Mouse (Mus musculus) monocyte, adult 5-6 weeks (primary cell): ENCODE results near the gene Tnfsf10. TPM values are rescaled to one million over a fixed set of nuclear protein-coding genes. Genes with fewer than 3 reads are reported as not detected.

ENCODE experiments used
- ATAC-seq: fragments of 153-309, 156-312 bp; replicated peaks from 2 replicates; pipeline ENCODE4 v1.8.0; 2017; ENCODE audit warnings: mild to moderate bottlenecking; ENCODE audit not compliant: low TSS enrichment, insufficient number of reproducible peaks, severe bottlenecking, poor library complexity, low FRiP score
- total RNA-seq: library from RNA; stranded (forward); fragments of 200-1000, 200-491, 200-594 nt; gene quantifications from 3 replicates; pipeline ENCODE4 v1.2.3, GENCODE M21; 2017

Gene Tnfsf10
- total RNA-seq, 1 experiment from 2014 or later, result 3.8 TPM

DNA sequence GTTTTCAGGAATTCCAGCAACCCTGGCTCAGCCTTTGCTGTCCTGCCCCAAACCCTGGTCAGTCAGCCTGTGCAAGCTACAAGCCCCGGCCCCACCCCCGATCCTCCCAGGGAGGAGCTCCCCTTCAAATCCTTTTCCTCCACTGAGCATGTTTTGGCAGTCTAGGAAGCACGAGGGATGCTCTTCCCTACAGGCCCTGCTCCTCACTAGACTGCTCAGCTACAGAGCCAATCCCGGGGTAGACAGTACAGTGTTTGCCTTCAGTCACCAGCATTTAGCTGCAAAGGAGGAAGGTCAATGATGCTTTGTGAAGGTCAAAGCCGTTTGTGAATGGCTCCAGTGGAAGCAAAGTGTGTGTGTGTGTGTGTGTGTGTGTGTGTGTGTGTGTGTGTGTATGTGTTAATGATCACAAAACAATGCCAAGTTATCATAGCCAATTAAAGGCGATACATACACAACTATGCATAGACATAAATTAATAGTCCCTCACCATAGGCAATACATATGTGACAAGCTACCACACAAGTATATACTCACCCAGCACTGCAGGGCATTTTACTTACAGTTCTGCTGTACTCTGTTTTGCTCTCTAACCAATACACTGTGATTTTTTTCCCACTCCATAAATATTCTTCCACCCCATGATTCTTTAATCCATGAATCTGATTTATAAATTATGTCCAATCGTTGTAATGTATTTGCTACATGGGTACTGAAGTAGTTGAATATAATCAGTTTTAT lies 23.0 kb upstream of the Tnfsf10 start:
- ATAC-seq, result no peak

DNA sequence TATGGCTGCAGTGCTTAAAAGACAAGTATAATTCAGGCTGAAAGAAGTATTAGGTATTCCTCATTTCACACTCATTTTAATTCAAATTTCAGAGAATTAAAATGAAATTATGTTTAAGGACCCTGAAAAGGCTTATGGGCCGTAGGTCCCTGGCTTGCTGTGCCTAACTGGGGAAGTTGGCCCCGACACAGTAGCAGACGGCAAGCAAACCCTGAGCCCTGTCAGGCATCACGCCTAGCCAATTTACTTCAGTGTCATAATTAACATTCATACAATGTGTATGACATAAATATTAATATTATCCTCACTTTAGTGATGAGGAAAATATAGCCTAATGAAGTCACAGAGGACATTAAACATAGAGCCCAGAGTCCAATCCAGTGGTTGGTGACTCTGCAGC lies 16.4 kb upstream of the Tnfsf10 start:
- no peak for ATAC-seq

DNA sequence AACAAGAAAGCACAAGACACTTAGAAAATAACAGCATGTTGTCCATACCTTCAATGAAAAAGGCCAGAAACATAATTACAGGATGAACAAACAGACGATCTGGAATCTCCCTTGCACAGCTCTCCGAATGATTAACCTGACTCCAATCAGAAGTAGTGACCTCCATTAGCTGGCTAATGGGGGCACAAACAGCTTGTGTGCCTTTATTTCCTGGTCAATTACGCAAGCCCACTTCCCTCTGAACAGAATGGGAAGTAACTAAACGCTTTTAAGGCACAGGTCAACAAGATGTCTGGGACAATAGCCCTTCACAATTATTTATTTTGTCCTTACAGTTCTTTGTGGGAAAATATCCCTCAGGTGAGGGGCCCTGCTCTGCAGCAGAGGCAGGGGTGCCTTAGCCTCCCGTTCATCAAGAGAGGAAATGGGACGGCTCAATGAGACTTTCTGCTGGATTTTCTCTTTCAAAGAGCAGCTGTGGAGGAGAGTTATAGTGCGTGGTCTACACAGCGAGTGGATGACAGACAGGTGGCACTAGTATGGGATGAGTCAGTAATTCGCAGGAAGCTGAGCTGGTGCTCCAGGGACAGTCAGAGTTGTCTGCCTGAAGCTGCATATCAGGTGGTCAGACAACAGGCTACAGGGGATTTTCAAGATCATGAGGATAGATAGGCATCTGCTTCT lies 14.3 kb upstream of the Tnfsf10 start:
- ATAC-seq, result no peak

DNA sequence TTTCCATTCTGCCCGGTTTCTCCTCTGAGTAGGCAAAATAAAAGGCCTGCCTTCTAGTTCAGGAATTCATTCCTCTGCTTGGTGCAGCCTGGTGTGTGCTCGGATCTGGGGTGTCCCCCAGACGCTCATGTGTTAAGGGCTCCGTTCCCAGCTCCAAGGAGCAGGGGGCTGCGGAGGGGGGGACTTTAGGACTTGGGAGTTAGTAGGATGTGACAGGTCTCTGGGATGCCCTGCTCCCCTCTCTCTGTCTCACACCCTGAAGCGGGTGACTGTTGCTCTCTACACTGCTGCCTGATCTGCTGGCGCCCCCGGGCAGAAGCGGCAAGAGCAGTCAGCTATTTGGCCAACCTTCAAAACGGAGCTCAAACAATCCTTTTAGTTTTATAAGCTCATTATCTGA lies 10.0 kb upstream of the Tnfsf10 start:
- no peak for ATAC-seq

DNA sequence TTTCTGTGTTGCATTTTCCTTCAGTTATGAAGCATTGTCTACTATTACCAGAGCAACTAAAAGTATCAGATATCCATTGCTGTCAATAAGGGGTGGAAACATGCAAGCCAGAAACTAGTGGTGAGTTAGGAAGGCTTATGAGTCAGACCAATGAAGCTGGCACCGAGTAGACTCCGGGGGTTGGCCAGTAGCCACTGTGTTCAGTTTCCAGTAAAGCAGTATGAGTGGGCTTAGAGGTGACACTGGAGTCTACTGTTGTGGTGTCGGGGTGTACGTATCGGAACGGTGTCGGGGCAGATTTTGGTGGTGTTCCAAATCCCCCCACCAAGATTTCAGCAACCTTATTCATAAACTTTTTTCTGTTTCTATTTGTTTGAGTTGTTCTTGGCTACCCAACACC lies 5.9 kb upstream of the Tnfsf10 start:
- no peak for ATAC-seq

DNA sequence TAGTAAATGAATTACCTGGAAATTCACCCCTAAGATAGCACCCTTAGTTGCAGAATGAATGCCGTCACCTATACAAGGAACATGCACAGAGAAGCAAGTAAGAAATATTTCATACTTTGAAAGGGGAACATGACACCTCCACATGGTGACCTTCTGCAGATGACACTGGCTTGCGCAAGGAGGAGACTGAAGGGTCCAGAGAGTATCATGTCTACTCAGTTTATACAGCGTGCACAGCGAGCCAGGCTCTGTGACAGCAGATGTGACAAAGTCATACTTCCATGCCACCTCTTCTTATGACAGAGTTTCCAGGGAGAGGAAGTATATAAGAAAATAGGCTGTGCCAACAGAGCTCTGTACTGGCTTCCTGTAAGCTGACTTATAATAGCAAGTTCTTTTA lies 5.4 kb upstream of the Tnfsf10 start:
- no peak for ATAC-seq

DNA sequence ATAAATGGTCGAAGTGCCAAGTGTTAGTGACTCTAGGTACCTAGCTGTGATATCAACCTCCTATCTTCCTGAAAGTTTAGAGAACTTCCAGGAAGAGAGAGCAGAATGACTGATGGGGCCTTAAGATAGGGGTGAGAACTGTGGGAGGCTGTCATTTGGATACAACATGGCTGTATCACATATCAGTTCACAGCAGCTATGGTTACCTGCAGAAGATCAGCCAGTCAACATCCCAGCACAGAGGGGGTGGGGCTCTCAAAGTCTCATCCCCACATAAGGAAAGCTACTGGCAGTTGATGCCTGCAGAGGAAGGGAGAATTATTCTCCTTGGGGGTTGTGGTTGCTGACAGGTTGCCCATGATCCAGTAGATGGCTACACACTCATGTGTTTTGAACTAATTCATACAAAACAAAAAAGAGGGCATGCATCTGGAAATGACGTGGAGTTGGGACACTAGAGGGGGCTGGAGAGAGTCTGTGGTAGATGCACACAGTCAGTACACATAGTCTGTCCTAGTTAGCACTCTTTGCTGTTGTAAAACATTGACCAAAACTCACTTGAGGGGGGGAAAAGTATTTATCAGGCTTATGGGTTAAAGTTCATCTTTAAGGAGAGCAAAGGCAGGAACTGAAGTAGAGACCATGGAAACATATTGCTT lies 2.2 kb upstream of the Tnfsf10 start:
- ATAC-seq, result no peak

DNA sequence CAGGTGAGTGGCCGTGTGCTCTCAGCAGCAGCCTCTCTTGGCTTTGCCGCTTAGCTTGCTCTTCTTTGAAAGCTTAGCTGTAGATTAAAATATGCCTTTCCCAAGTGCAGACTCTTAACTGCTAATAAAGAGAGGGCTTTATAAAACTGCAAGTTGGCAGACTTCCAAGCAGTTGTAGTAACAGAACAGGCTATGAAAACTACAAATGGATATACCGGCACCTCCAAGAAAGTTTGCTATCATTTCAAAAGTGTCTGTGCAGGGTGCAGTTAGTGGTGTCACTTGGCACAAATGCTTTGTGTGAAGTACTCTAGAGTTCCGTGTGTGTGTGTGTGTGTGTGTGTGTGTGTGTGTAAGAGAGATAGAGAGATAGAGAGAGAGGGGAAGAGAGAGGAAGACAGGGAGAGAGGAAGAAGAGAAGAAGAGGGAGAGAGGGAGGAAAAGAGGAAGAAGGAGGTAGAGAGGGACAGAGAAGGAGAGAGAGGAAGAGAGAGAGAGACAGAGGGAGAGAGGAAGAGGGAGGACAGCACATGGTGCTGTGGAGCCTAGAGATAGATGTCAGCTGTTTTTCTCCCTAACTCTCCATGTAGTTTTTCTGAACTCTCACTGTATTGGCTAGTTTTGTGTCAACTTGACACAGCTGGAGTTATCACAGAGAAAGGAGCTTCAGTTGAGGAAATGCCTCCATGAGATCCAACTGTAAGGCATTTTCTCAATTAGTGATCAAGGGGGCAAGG lies 628 bp downstream of the Tnfsf10 start:
- no peak for ATAC-seq

DNA sequence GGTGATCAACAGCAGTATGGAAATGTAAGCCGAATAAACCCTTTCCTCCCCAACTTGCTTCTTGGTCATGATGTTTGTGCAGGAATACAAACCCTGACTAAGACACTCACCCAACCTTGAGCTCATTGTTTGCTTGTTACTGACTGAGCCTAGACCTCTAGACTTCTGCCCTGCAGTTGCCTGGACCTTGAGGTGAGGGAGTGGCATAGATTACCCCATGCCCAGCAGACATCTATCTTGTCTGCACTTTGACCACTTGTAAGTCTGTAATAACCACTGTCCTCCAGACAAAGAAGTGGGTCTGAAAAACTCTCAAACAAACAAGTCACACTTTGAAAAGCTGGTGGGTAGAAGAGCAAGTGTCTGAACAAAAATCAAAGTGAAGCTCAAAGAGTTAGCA lies 2.8 kb downstream of the Tnfsf10 start:
- no peak for ATAC-seq

DNA sequence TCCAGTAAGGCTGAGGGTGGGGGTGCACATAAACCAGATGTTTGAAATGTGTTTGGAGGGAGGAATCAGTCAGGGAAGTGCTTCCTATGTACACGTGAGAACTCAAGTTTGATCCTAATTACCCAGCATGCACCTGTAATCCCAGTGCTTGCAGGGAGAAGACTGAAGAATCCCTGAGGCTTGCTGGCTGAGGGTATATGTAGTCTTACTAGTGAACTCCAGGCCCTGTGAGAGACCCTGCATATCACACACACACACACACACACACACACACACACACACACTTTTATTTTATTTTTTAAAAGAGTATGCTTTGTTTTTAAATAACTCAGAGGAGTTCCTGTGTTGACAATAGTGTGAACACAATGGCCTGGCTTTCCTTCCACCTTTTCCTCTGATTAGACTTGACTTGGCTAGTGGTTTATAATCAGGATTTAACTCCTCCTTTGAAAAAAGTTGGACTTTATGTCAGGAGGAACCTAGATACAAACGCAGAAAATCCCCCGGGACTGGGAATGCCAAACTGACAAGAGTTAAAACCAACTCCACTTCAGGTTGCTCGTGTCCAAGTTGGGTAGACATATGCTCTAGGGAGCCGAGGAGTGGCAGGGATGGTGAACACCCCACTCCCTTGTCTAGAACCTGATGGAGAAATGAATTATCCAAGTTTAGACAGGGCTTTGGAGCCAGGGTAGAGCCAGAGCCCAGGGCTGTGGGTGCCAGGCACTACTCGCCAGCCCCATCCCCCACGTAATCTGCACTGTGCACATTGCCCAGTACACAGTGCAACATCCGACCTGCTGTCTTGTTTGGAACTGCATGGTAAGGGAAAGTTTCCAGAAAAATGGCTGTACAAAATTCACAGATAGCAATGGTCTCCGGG lies 4.0 kb downstream of the Tnfsf10 start:
- no peak for ATAC-seq

DNA sequence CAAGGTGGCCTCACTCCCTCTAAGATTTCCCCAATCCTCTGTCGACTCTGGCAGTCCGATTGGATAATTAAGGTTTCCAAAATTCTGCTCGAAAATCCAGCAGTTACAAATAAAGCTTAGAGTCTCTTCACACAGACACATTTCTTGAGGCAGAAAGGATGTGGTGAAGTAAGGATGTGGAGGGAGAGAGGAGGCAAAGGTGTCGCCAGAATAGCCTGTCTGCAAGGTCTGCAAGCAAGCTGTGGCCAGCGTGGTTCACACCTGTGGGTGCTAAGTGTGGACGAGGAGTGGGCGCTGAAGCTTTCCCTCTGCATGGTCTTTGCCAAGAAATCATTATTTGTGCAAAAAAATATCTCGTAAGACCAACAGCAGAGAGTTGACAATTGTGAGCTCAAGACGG lies 5.8 kb downstream of the Tnfsf10 start:
- no peak; the same call in 1 of the 2 replicates for ATAC-seq

DNA sequence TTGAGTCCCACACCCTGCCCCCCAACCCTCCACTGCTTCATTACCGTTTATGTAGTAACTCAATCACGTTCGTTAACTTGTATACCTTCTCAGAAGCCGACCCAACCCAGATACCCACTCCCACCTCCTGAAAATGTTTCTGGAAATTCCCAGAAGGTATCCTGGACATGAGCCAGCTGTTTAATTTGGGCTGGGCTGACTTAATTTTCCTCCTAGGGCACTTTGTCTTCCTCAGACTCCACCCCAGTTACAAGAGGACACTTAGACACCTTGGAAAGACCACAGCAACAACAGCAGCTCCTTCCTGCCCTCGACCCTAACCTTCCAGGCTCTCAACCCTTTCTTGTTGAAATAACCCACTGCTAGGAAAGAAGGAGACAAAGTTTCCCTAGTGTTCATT lies 6.7 kb downstream of the Tnfsf10 start:
- ATAC-seq, result no peak

DNA sequence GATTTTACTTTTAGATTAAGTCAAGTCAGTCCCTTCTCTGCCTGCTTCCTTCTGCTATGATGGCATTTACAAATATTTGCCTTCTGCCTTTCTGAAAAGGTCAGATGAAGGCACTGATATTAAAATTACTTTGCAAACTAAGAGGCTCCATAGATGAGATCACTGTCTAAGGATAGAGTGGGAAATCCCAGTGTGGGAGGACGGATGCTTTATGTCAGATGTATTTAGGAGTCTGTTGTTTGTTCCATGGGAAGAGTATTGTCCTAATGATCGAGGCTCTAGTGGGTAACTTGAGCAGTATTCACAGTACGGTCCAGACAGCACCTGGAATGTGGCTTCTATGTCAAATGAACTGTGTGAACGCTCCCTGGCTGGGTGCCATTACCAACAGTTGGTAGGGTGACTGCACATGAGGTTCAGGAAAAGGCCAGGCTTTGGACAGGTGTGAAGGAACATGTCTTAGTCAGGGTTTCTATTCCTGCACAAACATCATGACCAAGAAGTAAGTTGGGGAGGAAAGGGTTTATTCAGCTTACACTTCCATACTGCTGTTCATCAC lies 9.9 kb downstream of the Tnfsf10 start:
- ATAC-seq, result no peak

DNA sequence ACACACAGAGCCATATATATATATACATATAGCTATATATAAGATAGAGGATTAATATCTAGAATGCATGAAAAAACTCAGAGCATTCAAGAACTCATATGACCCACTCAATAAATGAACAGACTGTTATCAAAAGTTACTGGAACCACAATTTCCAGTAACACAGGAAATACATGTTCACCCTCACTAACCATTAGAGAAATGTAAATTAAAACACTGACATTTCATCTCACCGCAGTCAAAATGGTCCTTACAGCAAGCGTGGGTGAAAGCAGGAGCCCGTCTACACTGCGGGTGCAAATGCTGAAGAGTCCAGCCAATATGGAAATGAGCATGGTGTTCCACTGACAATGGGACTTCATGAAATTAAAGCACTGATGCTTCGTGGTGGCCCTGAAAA lies 13.9 kb downstream of the Tnfsf10 start:
- ATAC-seq, result no peak

DNA sequence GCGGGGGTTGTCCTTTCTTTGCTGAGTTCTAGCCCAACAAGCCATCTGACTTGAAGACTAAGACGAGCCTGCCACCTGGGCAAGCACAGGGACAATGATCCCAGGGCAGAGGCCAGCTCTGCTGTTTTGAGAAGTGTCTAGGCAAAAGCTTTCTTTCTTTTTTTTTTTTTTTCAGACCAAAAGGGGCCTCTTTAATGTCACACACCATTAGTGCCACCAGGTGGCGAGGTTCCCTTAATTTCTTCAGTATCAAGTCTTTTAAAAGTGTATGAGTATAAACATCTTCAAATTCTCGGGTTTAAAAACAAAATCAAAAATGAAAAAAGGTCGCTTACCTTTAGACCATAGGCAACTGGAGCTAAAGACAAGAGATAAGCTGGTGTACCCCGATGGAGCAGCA lies 21.6 kb downstream of the Tnfsf10 start:
- ATAC-seq, result no peak

DNA sequence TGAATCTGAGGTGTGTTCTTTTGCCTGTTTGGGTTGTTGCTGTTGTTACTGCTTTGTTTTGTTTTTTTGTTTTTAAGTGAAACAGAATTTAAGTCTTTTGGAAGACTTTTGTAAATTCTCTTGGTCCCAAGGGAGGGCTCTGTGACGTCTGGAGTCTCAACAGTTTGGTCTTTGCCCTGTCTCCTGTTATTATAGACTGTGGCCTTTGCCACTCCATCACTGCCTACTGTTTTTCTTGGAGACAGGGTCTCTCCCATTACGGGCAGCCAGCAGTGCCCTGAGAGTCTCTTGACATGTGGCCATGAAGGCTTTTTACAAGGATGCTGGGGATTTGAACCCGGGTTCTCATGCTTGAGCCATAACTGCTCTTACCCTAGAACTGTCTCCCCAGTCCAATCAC lies 22.1 kb downstream of the Tnfsf10 start:
- no peak for ATAC-seq

DNA sequence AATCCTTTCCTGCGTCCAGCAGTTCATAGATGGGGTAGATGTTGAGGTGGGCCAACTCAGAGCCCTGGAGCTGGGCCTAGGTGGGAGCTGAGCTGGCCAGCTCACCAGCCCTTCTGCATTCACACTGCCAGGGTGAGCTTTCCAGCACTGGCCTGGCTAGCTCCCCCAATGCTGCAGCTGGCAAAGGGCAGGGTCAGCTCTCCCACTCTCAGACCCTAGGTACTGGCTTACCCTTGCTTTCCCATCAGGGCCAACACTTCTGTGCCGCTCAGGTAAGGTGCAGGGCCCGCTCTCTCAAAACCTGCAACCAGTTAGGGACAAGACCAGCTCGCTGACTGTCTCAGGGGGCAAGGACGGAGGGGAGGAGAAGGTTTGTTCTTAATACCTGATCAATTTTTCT lies 23.9 kb downstream of the Tnfsf10 start:
- no peak for ATAC-seq

DNA sequence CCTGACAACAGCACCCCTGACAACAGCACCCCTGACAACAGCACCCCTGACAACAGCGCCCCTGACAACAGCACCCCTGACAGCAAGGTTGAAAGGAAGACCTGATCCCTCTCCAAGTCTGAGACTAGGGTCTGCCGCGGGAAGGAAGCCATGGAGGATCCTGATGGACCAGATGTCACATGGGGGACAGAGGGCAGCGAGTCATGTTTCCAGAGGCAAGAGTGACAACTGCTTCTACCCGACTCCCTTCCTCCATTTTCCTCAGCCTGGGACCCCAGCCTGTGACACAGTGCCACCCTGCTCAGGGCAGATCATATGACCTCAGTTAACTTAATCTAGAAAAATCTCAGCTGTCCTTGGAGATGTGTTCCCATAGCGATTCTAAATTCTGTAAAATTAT lies 25.6 kb downstream of the Tnfsf10 start:
- ATAC-seq, result no peak
